Mouse (Mus musculus): ENCODE results near the gene Gm1604a. TPM values are rescaled to one million over a fixed set of nuclear protein-coding genes. Genes with fewer than 3 reads are reported as not detected.
"Not testable (repeated sequence)": the region's sequence is repeated elsewhere in the genome, so short reads cannot be mapped to it uniquely, and the experiment has no call there.

Gm1604a gene
- not detected in 2 replicates for total RNA-seq (2021)
- long read RNA-seq = 0 reads

- not testable (repeated sequence) for DNase-seq
Observed at GRCm38 (mm10) chr17:7025257-7025656, at the start of gene Gm1604a. Gene Gm1604a, plus strand, starts transcription at chr17:7025568.

- DNase-seq = peak; percentile 61
Observed at GRCm38 (mm10) chr17:6978287-6979248, 46.8 kb upstream of the Gm1604a start, which contains the start of gene Gm49721. Gene Gm49721, plus strand, starts transcription at chr17:6978904.

- DNase-seq = not testable (repeated sequence)
Observed at GRCm38 (mm10) chr17:6979380-6979779, 46.0 kb upstream of the Gm1604a start.

- DNase-seq = not testable (repeated sequence)
Observed at GRCm38 (mm10) chr17:6980144-6980543, 45.2 kb upstream of the Gm1604a start.

- DNase-seq = not testable (repeated sequence)
Observed at GRCm38 (mm10) chr17:6986118-6986517, 39.2 kb upstream of the Gm1604a start.

- not testable (repeated sequence) for DNase-seq
Observed at GRCm38 (mm10) chr17:6995504-6995903, 29.9 kb upstream of the Gm1604a start.

GRCm38 (mm10) chr17:6996826-6997225 is 28.5 kb upstream of the Gm1604a start:
- not testable (repeated sequence) for DNase-seq

GRCm38 (mm10) chr17:6997778-6998490 is 27.4 kb upstream of the Gm1604a start:
- not testable (repeated sequence) for DNase-seq

GRCm38 (mm10) chr17:7001790-7002585 is 23.4 kb upstream of the Gm1604a start:
- DNase-seq = not testable (repeated sequence)

GRCm38 (mm10) chr17:7003392-7003791 is 22.0 kb upstream of the Gm1604a start:
- DNase-seq = not testable (repeated sequence)

GRCm38 (mm10) chr17:7005646-7006045 is 19.7 kb upstream of the Gm1604a start:
- not testable (repeated sequence) for DNase-seq

GRCm38 (mm10) chr17:7008885-7009284 is 16.5 kb upstream of the Gm1604a start:
- DNase-seq = not testable (repeated sequence)

GRCm38 (mm10) chr17:7009440-7009839 is 15.9 kb upstream of the Gm1604a start:
- DNase-seq = not testable (repeated sequence)

- DNase-seq = not testable (repeated sequence)
Observed at GRCm38 (mm10) chr17:7009901-7010300, 15.5 kb upstream of the Gm1604a start.

GRCm38 (mm10) chr17:7014190-7014589 is 11.2 kb upstream of the Gm1604a start:
- DNase-seq = not testable (repeated sequence)

- DNase-seq = not testable (repeated sequence)
Observed at GRCm38 (mm10) chr17:7025764-7026346, 487 bp downstream of the Gm1604a start.

- DNase-seq = not testable (repeated sequence)
Observed at GRCm38 (mm10) chr17:7030204-7030603, 4.8 kb downstream of the Gm1604a start.

- DNase-seq = not testable (repeated sequence)
Observed at GRCm38 (mm10) chr17:7030622-7031174, 5.3 kb downstream of the Gm1604a start.

GRCm38 (mm10) chr17:7033192-7034166 is 8.1 kb downstream of the Gm1604a start:
- DNase-seq = not testable (repeated sequence)

All from adrenal gland, postnatal 25 days (tissue).